Mouse (Mus musculus): ENCODE results near the gene Tns1. TPM values are rescaled to one million over a fixed set of nuclear protein-coding genes. Genes with fewer than 3 reads are reported as not detected.

Gene Tns1
- total RNA-seq (2023): 28.5 TPM

DNA sequence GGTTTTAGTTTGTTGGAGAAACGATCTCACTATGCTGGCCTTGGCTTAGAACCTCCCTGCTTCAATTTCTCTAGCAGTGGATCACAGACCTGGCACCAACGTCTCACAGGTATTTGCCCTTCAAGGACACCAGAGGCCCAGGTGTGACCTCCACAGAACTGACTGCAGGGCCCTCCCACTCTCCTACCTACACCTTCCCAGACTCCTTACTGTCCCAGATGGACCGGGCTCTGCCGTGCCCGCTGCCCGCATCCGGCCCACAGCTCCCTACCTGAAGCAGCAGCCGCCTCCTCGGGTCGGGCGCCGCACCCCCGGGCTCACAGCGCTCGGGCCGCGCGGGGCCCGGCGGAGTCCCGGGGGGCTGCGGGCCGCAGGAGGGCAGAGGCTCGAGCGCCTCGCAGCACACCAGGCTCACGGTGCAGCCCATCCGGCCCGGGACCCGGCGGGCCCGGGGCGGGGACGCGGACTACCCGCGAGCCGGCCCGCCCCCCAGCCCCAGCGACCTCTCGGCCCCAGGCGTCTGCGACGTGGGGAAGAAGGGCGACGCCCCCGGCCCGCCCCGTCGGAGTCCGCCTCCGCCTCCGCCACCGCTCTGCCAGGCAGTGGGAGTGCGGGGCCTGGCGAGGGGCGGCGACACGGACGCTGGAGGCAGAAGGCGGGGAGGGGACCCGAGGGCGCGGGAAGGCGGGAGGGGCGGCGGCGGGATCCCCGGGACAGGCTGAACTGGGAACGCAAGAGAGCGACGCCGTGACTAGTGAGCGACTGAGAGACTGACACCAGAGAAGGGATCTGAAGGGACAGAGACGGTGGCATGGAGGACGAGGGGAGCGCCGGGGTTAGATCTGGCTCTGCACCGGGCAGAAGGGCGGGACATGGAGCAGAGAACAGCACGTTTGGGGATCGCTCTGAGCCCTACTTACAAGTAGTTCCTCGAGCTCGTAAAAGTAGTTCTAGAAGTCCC, at the start of gene Tns1:
Tns1 (minus strand) TSS at position 429 of the 961 bp plus-strand sequence.

DNA sequence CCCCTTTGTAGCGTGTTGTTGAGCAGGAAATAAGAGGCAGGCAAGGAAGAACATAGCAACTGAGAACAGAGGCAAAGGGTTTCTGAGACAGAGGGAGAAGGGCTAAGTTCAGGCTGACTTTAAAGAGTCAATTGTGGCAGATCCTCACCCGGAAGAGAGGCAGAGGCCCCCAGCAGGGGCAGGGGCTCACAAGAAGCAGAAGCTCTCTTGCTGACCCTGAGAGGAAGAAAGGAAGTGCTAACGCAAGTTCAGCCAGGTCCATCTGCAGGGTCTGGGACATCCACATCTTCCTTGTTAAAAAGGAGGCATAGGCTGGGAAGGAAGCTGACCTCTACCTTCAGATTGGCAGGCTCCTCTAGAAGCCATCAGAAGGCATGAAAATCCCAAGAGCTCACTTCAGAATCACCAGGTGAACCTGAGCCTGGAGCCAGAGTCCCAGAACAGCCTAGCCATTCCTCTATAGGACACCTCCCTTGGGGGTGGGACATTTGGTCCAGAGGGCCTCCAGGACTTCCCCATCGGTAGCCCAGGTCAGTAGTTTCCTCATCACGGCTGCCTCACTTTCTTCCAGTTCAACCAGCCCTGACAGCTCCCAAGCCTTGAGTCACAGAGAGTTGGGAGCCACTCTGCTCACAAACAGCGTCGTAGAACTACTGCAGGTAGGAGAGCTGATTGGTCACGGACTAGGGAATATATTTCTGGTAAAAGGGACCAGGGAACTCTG, 29.4 kb upstream of the Tns1 start, which contains the start of gene Cxcr2:
Cxcr2 (plus strand) TSS at position 529 of the 724 bp plus-strand sequence.

DNA sequence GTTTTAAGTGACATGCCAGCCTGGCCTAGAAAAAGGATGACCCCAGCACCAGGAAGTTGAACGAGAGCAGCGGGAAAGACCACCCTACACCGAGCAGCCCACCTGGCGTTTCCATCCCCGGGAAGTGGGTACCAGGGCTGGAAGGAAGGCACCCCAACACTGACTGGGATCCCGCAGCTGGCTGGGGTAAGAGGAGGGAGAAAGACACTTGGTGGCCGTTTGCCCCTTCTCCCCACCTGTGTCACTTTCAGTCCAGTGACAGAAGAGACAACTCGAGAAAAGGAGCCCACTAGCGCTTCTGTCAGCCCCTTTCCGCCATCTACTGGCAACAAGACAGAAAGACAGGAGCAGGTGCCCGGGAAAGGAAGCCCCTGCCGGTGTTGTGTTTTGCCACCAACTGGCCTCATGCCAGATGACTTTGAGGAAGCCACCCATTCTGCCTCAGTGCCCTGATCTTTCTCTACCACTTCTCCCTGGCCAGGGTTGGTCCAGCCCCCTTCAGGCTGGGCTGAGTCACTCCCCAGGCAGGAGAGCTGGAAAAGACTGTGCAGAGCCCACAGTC, 823 bp upstream of the Tns1 start, which contains the start of gene Rufy4:
Rufy4 (plus strand) TSS at position 551 of the 562 bp plus-strand sequence.

Other genes starting within 250 kb of the Tns1 start
- gene Rufy4, start 1.1 kb upstream of the Tns1 start, total RNA-seq (2023): 1.3 TPM
- gene Cxcr2, start 29.5 kb upstream of the Tns1 start, total RNA-seq (2023): 1.4 TPM
- not detected for gene Cxcr1, start 70.2 kb upstream of the Tns1 start, total RNA-seq (2023)
- 357 TPM for gene Arpc2, start 111.6 kb upstream of the Tns1 start, total RNA-seq (2023)
- gene Gpbar1, start 154.1 kb upstream of the Tns1 start, total RNA-seq (2023): 0.98 TPM
- gene Aamp, start 160.3 kb upstream of the Tns1 start, total RNA-seq (2023): 139 TPM
- gene Pnkd, start 160.5 kb upstream of the Tns1 start, total RNA-seq (2023): 25.7 TPM
- 1.4 TPM for gene Tmbim1, start 181.2 kb upstream of the Tns1 start, total RNA-seq (2023)
- not detected for gene Catip, start 237.7 kb upstream of the Tns1 start, total RNA-seq (2023)